Mouse (Mus musculus): ENCODE data around the gene Arsj.
A peak's percentile ranks its signal among the peaks of the same experiment; 100 is the strongest.

The Arsj gene

GRCm38 (mm10) chr3:126363568-126364505 lies at the start of gene Arsj:
Gene Arsj (plus strand): TSS chr3:126363684.
- DNase-seq (ENCODE audit: low spot score in 2 of 2): peak; percentile 34 to 50

GRCm38 (mm10) chr3:126324872-126325498 lies 38.5 kb upstream of the Arsj start:
- DNase-seq (ENCODE audit: low spot score in 2 of 2): no peak

- DNase-seq (ENCODE audit: low spot score in 2 of 2): peak in 1 of 2 experiments; percentile 37
Observed at GRCm38 (mm10) chr3:126325891-126326627, 37.4 kb upstream of the Arsj start.

- no peak for DNase-seq (ENCODE audit: low spot score in 2 of 2)
Observed at GRCm38 (mm10) chr3:126326628-126327325, 36.7 kb upstream of the Arsj start.

- DNase-seq (ENCODE audit: low spot score in 2 of 2): no peak
Observed at GRCm38 (mm10) chr3:126335329-126335728, 28.2 kb upstream of the Arsj start.

GRCm38 (mm10) chr3:126344745-126345144 lies 18.7 kb upstream of the Arsj start:
- no peak for DNase-seq (ENCODE audit: low spot score in 2 of 2)

GRCm38 (mm10) chr3:126359760-126360159 lies 3.7 kb upstream of the Arsj start:
- DNase-seq (ENCODE audit: low spot score in 2 of 2): no peak

- no peak for DNase-seq (ENCODE audit: low spot score in 2 of 2)
Observed at GRCm38 (mm10) chr3:126362392-126362791, 1.1 kb upstream of the Arsj start.

- no peak for DNase-seq (ENCODE audit: low spot score in 2 of 2)
Observed at GRCm38 (mm10) chr3:126362931-126363525, 456 bp upstream of the Arsj start.

- no peak for DNase-seq (ENCODE audit: low spot score in 2 of 2)
Observed at GRCm38 (mm10) chr3:126364555-126364954, 1.1 kb downstream of the Arsj start.

GRCm38 (mm10) chr3:126370571-126370970 lies 7.1 kb downstream of the Arsj start:
- DNase-seq (ENCODE audit: low spot score in 2 of 2): no peak

GRCm38 (mm10) chr3:126372815-126373545 lies 9.5 kb downstream of the Arsj start:
- no peak for DNase-seq (ENCODE audit: low spot score in 2 of 2)

GRCm38 (mm10) chr3:126373721-126374120 lies 10.2 kb downstream of the Arsj start:
- no peak for DNase-seq (ENCODE audit: low spot score in 2 of 2)

GRCm38 (mm10) chr3:126379252-126379651 lies 15.8 kb downstream of the Arsj start:
- no peak for DNase-seq (ENCODE audit: low spot score in 2 of 2)

GRCm38 (mm10) chr3:126379702-126380101 lies 16.2 kb downstream of the Arsj start:
- DNase-seq (ENCODE audit: low spot score in 2 of 2): no peak

GRCm38 (mm10) chr3:126383276-126383675 lies 19.8 kb downstream of the Arsj start:
- DNase-seq (ENCODE audit: low spot score in 2 of 2): no peak

- DNase-seq (ENCODE audit: low spot score in 2 of 2): peak in 1 of 2 experiments; percentile 6
Observed at GRCm38 (mm10) chr3:126384657-126385438, 21.4 kb downstream of the Arsj start.

- no peak for DNase-seq (ENCODE audit: low spot score in 2 of 2)
Observed at GRCm38 (mm10) chr3:126397451-126397850, 34.0 kb downstream of the Arsj start.

- no peak for DNase-seq (ENCODE audit: low spot score in 2 of 2)
Observed at GRCm38 (mm10) chr3:126397985-126398630, 34.6 kb downstream of the Arsj start.
